Mouse (Mus musculus) megakaryocyte-erythroid progenitor cell, adult 5-6 weeks (primary cell): ENCODE results near the gene Txnrd1. TPM values are rescaled to one million over a fixed set of nuclear protein-coding genes. Genes with fewer than 3 reads are reported as not detected.

Experiments used
- ATAC-seq: replicated peaks from 2 replicates; pipeline ENCODE4 v1.8.0; 2016; ENCODE audit warnings: mild to moderate bottlenecking, inconsistent platforms; ENCODE audit not compliant: severe bottlenecking, poor library complexity, low FRiP score, low TSS enrichment
- total RNA-seq, 2 experiments: library from RNA; stranded (forward) in 1 of 2; stranded (reverse) in 1 of 2; fragments of 200-1000, 215-1000 nt in 1 of 2; fragments of >200 nt in 1 of 2; fragmentation: Nextera tagmentation in 1 of 2; gene quantifications; 2 replicates each; pipeline ENCODE4 v1.2.3; 2014 to 2017

Gene Txnrd1
- total RNA-seq, 2 experiments from 2014 or later = 49.0 to 94.7 TPM

GRCm38 (mm10) chr10:82897936-82898335, 64.2 kb downstream of the Txnrd1 start:
- no peak for ATAC-seq

- no peak for ATAC-seq
Observed at GRCm38 (mm10) chr10:82898893-82899292, 65.1 kb downstream of the Txnrd1 start.

GRCm38 (mm10) chr10:82899810-82900421, 66.2 kb downstream of the Txnrd1 start:
- ATAC-seq = peak; percentile 85

- ATAC-seq = no peak
Observed at GRCm38 (mm10) chr10:82900546-82900945, 66.8 kb downstream of the Txnrd1 start.

- peak; percentile 79 for ATAC-seq
Observed at GRCm38 (mm10) chr10:82901436-82901835, 67.7 kb downstream of the Txnrd1 start.

- no peak for ATAC-seq
Observed at GRCm38 (mm10) chr10:82908526-82908925, 74.8 kb downstream of the Txnrd1 start.

- ATAC-seq = peak; percentile 40; the same call in 1 of the 2 replicates
Observed at GRCm38 (mm10) chr10:82909382-82909781, 75.6 kb downstream of the Txnrd1 start.

GRCm38 (mm10) chr10:82910198-82910597, 76.4 kb downstream of the Txnrd1 start:
- ATAC-seq = no peak

GRCm38 (mm10) chr10:82913238-82913637, 79.5 kb downstream of the Txnrd1 start:
- ATAC-seq = peak; percentile 53

- ATAC-seq = 0 out of 2 replicates have a peak, but pooled peaks have one; percentile 32
Observed at GRCm38 (mm10) chr10:82913772-82914171, 80.0 kb downstream of the Txnrd1 start.

- ATAC-seq = no peak
Observed at GRCm38 (mm10) chr10:82918675-82919074, 84.9 kb downstream of the Txnrd1 start.

GRCm38 (mm10) chr10:82919404-82919980, 85.7 kb downstream of the Txnrd1 start:
- ATAC-seq = no peak

- no peak for ATAC-seq
Observed at GRCm38 (mm10) chr10:82923547-82923946, 89.8 kb downstream of the Txnrd1 start.

GRCm38 (mm10) chr10:82924750-82925149, 91.0 kb downstream of the Txnrd1 start:
- ATAC-seq = no peak

GRCm38 (mm10) chr10:82925624-82926023, 91.9 kb downstream of the Txnrd1 start:
- ATAC-seq = no peak

GRCm38 (mm10) chr10:82935018-82935633, 101.4 kb downstream of the Txnrd1 start:
- ATAC-seq = no peak

- ATAC-seq = no peak
Observed at GRCm38 (mm10) chr10:82935774-82936173, 102.0 kb downstream of the Txnrd1 start.
